Mouse (Mus musculus) CD4-positive helper T cell, adult 2 months (primary cell): ENCODE data around the gene Slc35f3.

Experiments
- DNase-seq: peaks from one replicate; pipeline ENCODE4 v3.0.0-alpha.2; 2012; ENCODE audit warnings: low read depth, missing footprints, low spot score

Slc35f3 gene

GRCm38 (mm10) chr8:126298296-126299093, at the start of gene Slc35f3:
Gene Slc35f3, plus strand, starts transcription at chr8:126298558.
- no peak for DNase-seq

- DNase-seq: no peak
These were observed 47.9 kb upstream of the Slc35f3 start for GRCm38 (mm10) chr8:126250486-126250885.

GRCm38 (mm10) chr8:126256585-126257391, 41.6 kb upstream of the Slc35f3 start:
- DNase-seq: no peak

- DNase-seq: no peak
These were observed 41.0 kb upstream of the Slc35f3 start for GRCm38 (mm10) chr8:126257392-126257681.

GRCm38 (mm10) chr8:126258175-126258781, 40.1 kb upstream of the Slc35f3 start:
- peak; percentile 30 for DNase-seq

GRCm38 (mm10) chr8:126265186-126265585, 33.2 kb upstream of the Slc35f3 start:
- DNase-seq: no peak

GRCm38 (mm10) chr8:126267118-126267517, 31.2 kb upstream of the Slc35f3 start:
- no peak for DNase-seq

GRCm38 (mm10) chr8:126269733-126270132, 28.6 kb upstream of the Slc35f3 start:
- no peak for DNase-seq

- no peak for DNase-seq
These were observed 25.9 kb upstream of the Slc35f3 start for GRCm38 (mm10) chr8:126272445-126272844.

GRCm38 (mm10) chr8:126273066-126273465, 25.3 kb upstream of the Slc35f3 start:
- DNase-seq: no peak

- DNase-seq: no peak
These were observed 23.4 kb upstream of the Slc35f3 start for GRCm38 (mm10) chr8:126274866-126275360.

GRCm38 (mm10) chr8:126275886-126276285, 22.5 kb upstream of the Slc35f3 start:
- no peak for DNase-seq

GRCm38 (mm10) chr8:126291951-126292350, 6.4 kb upstream of the Slc35f3 start:
- DNase-seq: no peak

GRCm38 (mm10) chr8:126297284-126297845, 993 bp upstream of the Slc35f3 start:
- no peak for DNase-seq

GRCm38 (mm10) chr8:126299333-126299732, 975 bp downstream of the Slc35f3 start:
- DNase-seq: no peak

GRCm38 (mm10) chr8:126300350-126300749, 2.0 kb downstream of the Slc35f3 start:
- DNase-seq: no peak

GRCm38 (mm10) chr8:126301580-126301979, 3.2 kb downstream of the Slc35f3 start:
- DNase-seq: no peak

GRCm38 (mm10) chr8:126307164-126307563, 8.8 kb downstream of the Slc35f3 start:
- DNase-seq: no peak

GRCm38 (mm10) chr8:126309015-126309414, 10.7 kb downstream of the Slc35f3 start:
- DNase-seq: no peak

GRCm38 (mm10) chr8:126324931-126325330, 26.6 kb downstream of the Slc35f3 start:
- no peak for DNase-seq

GRCm38 (mm10) chr8:126326136-126326535, 27.8 kb downstream of the Slc35f3 start:
- DNase-seq: no peak

- DNase-seq: no peak
These were observed 28.4 kb downstream of the Slc35f3 start for GRCm38 (mm10) chr8:126326731-126327130.
